Mouse (Mus musculus) olfactory bulb, adult 2 months (tissue): ENCODE measurements around the gene Mtmr4.

Experiments used
- CTCF ChIP-seq: fragments of 200-500 bp; IDR thresholded peaks from 2 replicates; pipeline ENCODE4 v1.5.1; 2012; ENCODE audit warnings: low read depth, mild to moderate bottlenecking, low read length, moderate library complexity; ENCODE audit not compliant: insufficient read depth
- POLR2A ChIP-seq: fragments of 200-500 bp; IDR thresholded peaks from 2 replicates; pipeline ENCODE4 v1.6.1; 2012; ENCODE audit warnings: mild to moderate bottlenecking, low read depth, low read length, moderate library complexity; ENCODE audit not compliant: insufficient read depth

DNA sequence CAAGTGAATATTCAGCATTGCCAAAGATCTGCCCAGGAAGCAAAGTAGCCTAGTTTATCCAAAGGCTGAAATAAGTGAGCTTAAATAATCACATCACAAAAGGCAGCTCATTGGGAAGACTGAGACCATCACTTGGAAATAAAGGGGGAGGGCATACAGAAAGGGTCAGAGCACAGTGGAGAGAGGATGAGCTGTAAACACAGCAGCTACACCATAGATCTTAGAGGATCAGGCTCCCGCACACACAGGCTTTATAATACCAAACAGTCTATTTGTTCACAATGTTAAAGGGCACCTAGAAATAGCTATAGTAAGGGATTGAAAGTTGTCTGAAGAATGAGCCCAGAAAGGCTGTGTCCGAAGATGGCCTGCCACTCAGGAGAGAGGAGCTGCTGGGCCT lies 46.8 kb downstream of the Mtmr4 start:
- TF ChIP-seq CTCF (no peak), POLR2A (no peak)
